Mouse (Mus musculus): Measurements from ENCODE around the gene Igflr1. TPM values are rescaled to one million over a fixed set of nuclear protein-coding genes. Genes with fewer than 3 reads are reported as not detected.

Igflr1 gene
- polyA plus RNA-seq, 1 experiment: 4.3 TPM

- peaks cover 63% of the 10 kb centered on the region for H3K36me3 ChIP-seq (replicated peaks; ENCODE audit: low read length)
- H3K27me3 ChIP-seq (replicated peaks): no peaks in the 10 kb centered on the region
- no peaks in the 10 kb centered on the region for H3K9me3 ChIP-seq
- H3K4me3 ChIP-seq (replicated peaks): peak within 1 kb of the TSS; percentile 94
- H3K4me1 ChIP-seq: peaks cover 51% of the 10 kb centered on the region
- no peak for TF ChIP-seq FLI1 (IDR thresholded peaks at IDR 0.05; ENCODE audit: low read length)
- no peak for TF ChIP-seq GATA1 (IDR thresholded peaks at IDR 0.05; ENCODE audit: borderline replicate concordance, low read length)
These were observed 12.9 kb upstream of the Igflr1 start, which contains the start of the genes Hspb6 and Proser3 for GRCm38 (mm10) chr7:30552102-30553020. Hspb6 (plus strand) TSS chr7:30552178. Proser3 (minus strand) TSS chr7:30552299.

- Histone ChIP-seq H3K4me1 (peaks cover 58% of the 10 kb centered on the region), H3K4me3 (replicated peaks) (peak overlapping the region; percentile 94), H3K9me3 (no peaks in the 10 kb centered on the region), H3K36me3 (replicated peaks; ENCODE audit: low read length) (peaks cover 64% of the 10 kb centered on the region), H3K27me3 (replicated peaks) (no peaks in the 10 kb centered on the region)
- TF ChIP-seq FLI1 (IDR thresholded peaks at IDR 0.05; ENCODE audit: low read length): no peak
- no peak for TF ChIP-seq GATA1 (IDR thresholded peaks at IDR 0.05; ENCODE audit: borderline replicate concordance, low read length)
These were observed 12.1 kb upstream of the Igflr1 start for GRCm38 (mm10) chr7:30553021-30553589.

GRCm38 (mm10) chr7:30553810-30554584 is 11.2 kb upstream of the Igflr1 start:
- Histone ChIP-seq H3K9me3 (no peaks in the 10 kb centered on the region), H3K4me1 (peaks cover 67% of the 10 kb centered on the region), H3K36me3 (replicated peaks; ENCODE audit: low read length) (peaks cover 57% of the 10 kb centered on the region), H3K4me3 (replicated peaks) (peak overlapping the region; percentile 94), H3K27me3 (replicated peaks) (no peaks in the 10 kb centered on the region)
- no peak for TF ChIP-seq FLI1 (IDR thresholded peaks at IDR 0.05; ENCODE audit: low read length)

- TF ChIP-seq GATA1 (IDR thresholded peaks at IDR 0.05; ENCODE audit: borderline replicate concordance, low read length) (no peak), FLI1 (IDR thresholded peaks at IDR 0.05; ENCODE audit: low read length) (no peak)
- Histone ChIP-seq H3K9me3 (no peaks in the 10 kb centered on the region), H3K36me3 (replicated peaks; ENCODE audit: low read length) (peaks cover 59% of the 10 kb centered on the region), H3K27me3 (replicated peaks) (no peaks in the 10 kb centered on the region), H3K4me1 (peaks cover 75% of the 10 kb centered on the region), H3K4me3 (replicated peaks) (no peak overlapping the region)
These were observed 8.2 kb upstream of the Igflr1 start for GRCm38 (mm10) chr7:30556894-30557536.

GRCm38 (mm10) chr7:30557901-30558514 is 7.2 kb upstream of the Igflr1 start:
- Histone ChIP-seq H3K27me3 (replicated peaks) (no peaks in the 10 kb centered on the region), H3K9me3 (no peaks in the 10 kb centered on the region), H3K4me1 (peaks cover 70% of the 10 kb centered on the region), H3K4me3 (replicated peaks) (peak overlapping the region; percentile 96), H3K36me3 (replicated peaks; ENCODE audit: low read length) (peaks cover 59% of the 10 kb centered on the region)
- TF ChIP-seq FLI1 (IDR thresholded peaks at IDR 0.05; ENCODE audit: low read length) (no peak), GATA1 (IDR thresholded peaks at IDR 0.05; ENCODE audit: borderline replicate concordance, low read length) (no peak)

- peaks cover 56% of the 10 kb centered on the region for H3K36me3 ChIP-seq (replicated peaks; ENCODE audit: low read length)
- H3K27me3 ChIP-seq (replicated peaks): no peaks in the 10 kb centered on the region
- H3K4me1 ChIP-seq: peaks cover 66% of the 10 kb centered on the region
- TF ChIP-seq GATA1 (IDR thresholded peaks at IDR 0.05; ENCODE audit: borderline replicate concordance, low read length) (no peak), FLI1 (IDR thresholded peaks at IDR 0.05; ENCODE audit: low read length) (no peak)
- H3K9me3 ChIP-seq: no peaks in the 10 kb centered on the region
- H3K4me3 ChIP-seq (replicated peaks): peak overlapping the region; percentile 96
These were observed 6.4 kb upstream of the Igflr1 start for GRCm38 (mm10) chr7:30558656-30559442.

- Histone ChIP-seq H3K27me3 (replicated peaks) (no peaks in the 10 kb centered on the region), H3K9me3 (no peaks in the 10 kb centered on the region), H3K36me3 (replicated peaks; ENCODE audit: low read length) (peaks cover 56% of the 10 kb centered on the region), H3K4me1 (peaks cover 66% of the 10 kb centered on the region), H3K4me3 (replicated peaks) (peak within 1 kb of the TSS; percentile 96)
- TF ChIP-seq FLI1 (IDR thresholded peaks at IDR 0.05; ENCODE audit: low read length): no peak
- no peak for TF ChIP-seq GATA1 (IDR thresholded peaks at IDR 0.05; ENCODE audit: borderline replicate concordance, low read length)
These were observed 5.7 kb upstream of the Igflr1 start, which contains the start of gene Lin37 for GRCm38 (mm10) chr7:30559443-30559954. Lin37 (minus strand) TSS chr7:30559838.

GRCm38 (mm10) chr7:30560296-30560695 is 4.9 kb upstream of the Igflr1 start:
- no peaks in the 10 kb centered on the region for H3K27me3 ChIP-seq (replicated peaks)
- H3K36me3 ChIP-seq (replicated peaks; ENCODE audit: low read length): peaks cover 56% of the 10 kb centered on the region
- H3K4me1 ChIP-seq: peaks cover 74% of the 10 kb centered on the region
- H3K4me3 ChIP-seq (replicated peaks): peak overlapping the region; percentile 96
- TF ChIP-seq FLI1 (IDR thresholded peaks at IDR 0.05; ENCODE audit: low read length) (no peak), GATA1 (IDR thresholded peaks at IDR 0.05; ENCODE audit: borderline replicate concordance, low read length) (no peak)
- H3K9me3 ChIP-seq: no peaks in the 10 kb centered on the region

Data from megakaryocyte, embryonic 14.5 days (primary cell).